In the genomic region with DNA sequence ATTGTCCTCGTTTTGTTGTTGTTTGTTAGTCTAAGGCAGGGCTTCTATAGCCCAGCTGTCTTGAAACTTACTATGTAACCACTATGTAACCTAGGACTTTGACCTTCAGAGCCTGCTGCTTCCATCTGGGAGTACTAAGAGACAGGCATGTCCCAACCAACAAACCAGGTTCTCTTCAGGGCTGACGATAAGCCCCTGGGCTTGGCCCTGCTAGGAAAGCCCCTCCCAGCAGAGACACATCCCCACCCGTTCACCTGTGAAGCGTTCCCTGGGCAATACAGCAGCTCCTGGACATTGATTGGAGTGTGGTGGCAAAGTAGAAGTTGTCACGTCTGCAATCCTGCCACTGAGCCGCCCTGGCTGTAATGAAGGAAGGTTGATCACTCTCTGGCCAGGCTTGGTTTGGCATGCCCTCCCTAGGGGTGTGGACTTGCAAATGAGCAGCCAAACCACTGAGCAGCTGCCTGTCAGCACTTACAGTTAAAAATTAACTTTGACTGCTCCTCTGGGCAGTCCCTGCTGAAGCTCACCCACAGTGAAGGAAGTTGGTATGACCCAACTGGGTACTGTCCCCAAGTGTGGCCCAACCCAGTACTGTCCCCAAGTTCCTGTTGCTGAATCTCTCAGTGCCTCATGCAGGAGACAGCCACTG, we compare ENCODE assay signal across 8 mouse cellular contexts.
DNase-seq lines count a peak whose midpoint lies in the region; ATAC-seq lines count a peak whose summit lies in the region.

No protein-coding gene starts in this region.

- H3K36me3 ChIP-seq in liver, embryonic 11.5 days (ENCODE audit: control insufficient read depth, insufficient read depth, low read length): no peaks in the 10 kb centered on the region

- no peak overlapping the region for H3K4me3 ChIP-seq in liver, embryonic 11.5 days (ENCODE audit: low read depth, low read length)

- ATAC-seq in hematopoietic stem cell, adult 5-6 weeks (replicated peaks in 1 of 2; ENCODE audit: insufficient read depth in 1 of 2, low FRiP score in 2 of 2, low TSS enrichment in 1 of 2, low read depth in 1 of 2, poor library complexity in 2 of 2, severe bottlenecking in 2 of 2): peak; percentile 83 to 91
- ATAC-seq in liver, embryonic 11.5 days (replicated peaks; ENCODE audit: low FRiP score): peak; percentile 78

- peak; percentile 39 for DNase-seq in R1 (ENCODE audit: low read depth, low spot score)
- peak; percentile 13 for DNase-seq in c-Kit-positive CD71-negative TER-119-negative erythroid progenitor cells, embryonic 14.5 days (ENCODE audit: low read depth)
- peak; percentile 34 for DNase-seq in liver, embryonic 11.5 days (ENCODE audit: low spot score)
- peak; percentile 35 for DNase-seq in ovary, postnatal 36 days (ENCODE audit: low spot score)
- no peak for DNase-seq in frontal cortex, postnatal 10 days (ENCODE audit: low spot score in 2 of 2)
- DNase-seq in right cerebral cortex, adult 18-20 months: no peak
- no peak for DNase-seq in c-Kit-positive CD71-positive TER-119-positive erythroid progenitor cells, embryonic 14.5 days (ENCODE audit: low spot score)

- H3K27me3 ChIP-seq in liver, embryonic 11.5 days (replicated peaks; ENCODE audit: control insufficient read depth, insufficient read depth, low read length): no peaks in the 10 kb centered on the region

- H3K9ac ChIP-seq in liver, embryonic 11.5 days (ENCODE audit: low read depth, low read length): no peak overlapping the region

- H3K9me3 ChIP-seq in liver, embryonic 11.5 days (ENCODE audit: control insufficient read depth, low read length): no peaks in the 10 kb centered on the region

- H3K27ac ChIP-seq in liver, embryonic 11.5 days (ENCODE audit: low read depth, low read length): no peak overlapping the region; the same call in 1 of the 2 replicates

- H3K4me2 ChIP-seq in liver, embryonic 11.5 days: 0 out of 2 replicates have a peak overlapping the region, but pooled peaks have one; percentile 5

- H3K4me1 ChIP-seq in liver, embryonic 11.5 days (replicated peaks; ENCODE audit: control insufficient read depth, insufficient read depth, low read length): peaks cover 10% of the 10 kb centered on the region

- WGBS in liver, embryonic 11.5 days: 56% methylated on average over 6 of the region's 6 CpGs

Comparison
In these comparisons a context has a peak if more than half of its experiments do, and no peak if none do; other contexts are left out.
1. DNase-seq: peak in R1 (single experiment), c-Kit-positive CD71-negative TER-119-negative erythroid progenitor cells, embryonic 14.5 days (single experiment), liver, embryonic 11.5 days (single experiment) and ovary, postnatal 36 days (single experiment); none in frontal cortex, postnatal 10 days (0 of 2), right cerebral cortex, adult 18-20 months (single experiment) and c-Kit-positive CD71-positive TER-119-positive erythroid progenitor cells, embryonic 14.5 days (single experiment).